Mouse (Mus musculus) embryonic facial prominence, embryonic 14.5 days (tissue): ENCODE data around the gene Rchy1. TPM values are rescaled to one million over a fixed set of nuclear protein-coding genes. Genes with fewer than 3 reads are reported as not detected.

Experiments
- polyA plus RNA-seq: library from polyadenylated mRNA; unstranded; fragments of >200 nt; fragmentation: Nextera tagmentation; extraction: Ambion mirVana; gene quantifications from 2 replicates; pipeline ENCODE4 v1.2.1, GENCODE M21; 2014

Rchy1 gene
- polyA plus RNA-seq, 1 experiment from 2014 or later, result 40.4 TPM

Other genes with a start within 250 kb of the Rchy1 start
- 0.47 TPM in 1 of 2 replicates, not detected in the other for gene Odaph, start 24.4 kb upstream of the Rchy1 start, polyA plus RNA-seq
- 2.9 and 4.3 TPM in 2 replicates for gene Cdkl2, start 80.8 kb upstream of the Rchy1 start, polyA plus RNA-seq
- gene G3bp2, start 120.7 kb upstream of the Rchy1 start, polyA plus RNA-seq, result 153 and 175 TPM in 2 replicates
- 41.8 and 49.3 TPM in 2 replicates for gene Uso1, start 174.9 kb upstream of the Rchy1 start, polyA plus RNA-seq